Mouse (Mus musculus) testis, adult 2 months (tissue): ENCODE measurements around the gene Acap2. TPM values are rescaled to one million over a fixed set of nuclear protein-coding genes. Genes with fewer than 3 reads are reported as not detected.

Source experiments
- H3K27ac ChIP-seq: fragments of 200-500 bp; 2 replicates; pipeline ENCODE4 v1.5.1; 2012; ENCODE audit warnings: low read depth, low read length; ENCODE audit not compliant: control insufficient read depth, insufficient read depth
- H3K27me3 ChIP-seq: fragments of 200-500 bp; 2 replicates; pipeline ENCODE4 v1.6.1; 2012; ENCODE audit warnings: mild to moderate bottlenecking, low read length, moderate library complexity; ENCODE audit not compliant: control insufficient read depth, insufficient read depth
- H3K36me3 ChIP-seq: fragments of 200-500 bp; 2 replicates; pipeline ENCODE4 v1.6.1; 2012; ENCODE audit warnings: mild to moderate bottlenecking, low read length; ENCODE audit not compliant: control insufficient read depth, insufficient read depth
- H3K4me1 ChIP-seq: fragments of 200-500 bp; 2 replicates; pipeline ENCODE4 v1.6.1; 2012; ENCODE audit warnings: low read length; ENCODE audit not compliant: control insufficient read depth, insufficient read depth
- H3K4me3 ChIP-seq: fragments of 200-500 bp; 2 replicates; pipeline ENCODE4 v1.5.1; 2012; ENCODE audit warnings: low read depth, mild to moderate bottlenecking, low read length, moderate library complexity, mixed read lengths; ENCODE audit not compliant: control insufficient read depth
- CTCF ChIP-seq: fragments of 200-500 bp; IDR thresholded peaks from 2 replicates; pipeline ENCODE4 v1.5.1; 2012; ENCODE audit warnings: low read depth, mild to moderate bottlenecking, inconsistent platforms, low read length, moderate library complexity; ENCODE audit not compliant: control insufficient read depth, insufficient read depth, insufficient replicate concordance
- POLR2A ChIP-seq: fragments of 200-500 bp; IDR thresholded peaks from 2 replicates; pipeline ENCODE4 v1.6.1; 2012; ENCODE audit warnings: low read depth, mild to moderate bottlenecking, inconsistent platforms, low read length, moderate library complexity; ENCODE audit not compliant: control insufficient read depth
- polyA plus RNA-seq: library from polyadenylated mRNA; depleted of rRNA; stranded (reverse); fragments of >200 nt; gene quantifications from 2 replicates; pipeline ENCODE4 v1.2.3, GENCODE M21; 2012

Gene Acap2
- polyA plus RNA-seq, 1 experiment: 3.8 TPM

DNA sequence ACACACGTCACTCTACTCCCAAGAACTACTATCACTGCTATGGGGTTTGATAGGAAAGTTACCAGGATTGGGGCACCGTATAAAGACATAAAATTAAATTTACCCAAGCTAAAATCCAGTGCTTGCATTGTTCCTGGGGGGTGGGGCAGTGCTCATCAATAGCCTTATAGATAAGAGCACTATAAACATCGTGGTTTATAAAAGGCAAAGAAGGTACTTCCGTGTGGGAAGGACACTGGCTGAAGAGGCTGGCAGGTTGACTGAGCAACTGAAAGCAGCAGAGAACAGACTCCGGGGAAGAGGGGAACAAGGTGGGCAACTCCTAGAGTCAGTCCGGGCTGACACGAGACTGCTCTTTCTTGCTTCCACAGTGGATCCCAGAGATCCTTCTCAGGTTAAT is 33.1 kb downstream of the Acap2 start:
- Histone ChIP-seq H3K4me1 (no peaks in the 10 kb centered on the region), H3K4me3 (no peak overlapping the region), H3K36me3 (no peaks in the 10 kb centered on the region), H3K27ac (no peak overlapping the region), H3K27me3 (no peaks in the 10 kb centered on the region)
- TF ChIP-seq CTCF (no peak), POLR2A (no peak)

GRCm38 (mm10) chr16:31167017-31167887 is 33.8 kb downstream of the Acap2 start:
- TF ChIP-seq POLR2A: no peak
- no peak for TF ChIP-seq CTCF
- H3K4me3 ChIP-seq: no peak overlapping the region
- H3K27ac ChIP-seq: no peak overlapping the region

DNA sequence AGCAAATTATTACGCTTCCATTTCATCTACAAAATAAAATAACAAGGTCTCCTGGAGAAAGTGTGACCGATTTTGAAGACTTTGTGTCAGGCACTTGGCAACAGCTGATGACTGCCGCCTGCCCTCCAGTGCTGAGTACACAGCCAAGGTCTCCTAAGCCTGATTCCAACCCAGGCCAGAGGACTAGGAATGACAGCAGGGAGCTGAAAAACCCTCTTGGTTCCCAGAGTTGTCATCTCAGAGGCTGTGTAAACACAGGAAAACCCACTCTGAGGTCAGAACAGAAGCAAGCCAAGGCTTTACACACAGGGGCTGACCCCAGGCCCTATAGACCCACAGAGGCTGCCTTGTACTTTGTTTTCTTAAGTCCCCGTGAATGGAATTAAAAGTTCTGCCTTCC is 35.1 kb downstream of the Acap2 start:
- H3K27ac ChIP-seq: no peak overlapping the region
- TF ChIP-seq POLR2A (no peak), CTCF (no peak)
- no peaks in the 10 kb centered on the region for H3K4me1 ChIP-seq
- H3K4me3 ChIP-seq: no peak overlapping the region
- H3K36me3 ChIP-seq: no peaks in the 10 kb centered on the region
- H3K27me3 ChIP-seq: no peaks in the 10 kb centered on the region

More at GRCm38 (mm10) chr16:31167017-31167887, 33.8 kb downstream of the Acap2 start:
- no peaks in the 10 kb centered on the region for H3K4me1 ChIP-seq
- no peaks in the 10 kb centered on the region for H3K27me3 ChIP-seq
- no peaks in the 10 kb centered on the region for H3K36me3 ChIP-seq

DNA sequence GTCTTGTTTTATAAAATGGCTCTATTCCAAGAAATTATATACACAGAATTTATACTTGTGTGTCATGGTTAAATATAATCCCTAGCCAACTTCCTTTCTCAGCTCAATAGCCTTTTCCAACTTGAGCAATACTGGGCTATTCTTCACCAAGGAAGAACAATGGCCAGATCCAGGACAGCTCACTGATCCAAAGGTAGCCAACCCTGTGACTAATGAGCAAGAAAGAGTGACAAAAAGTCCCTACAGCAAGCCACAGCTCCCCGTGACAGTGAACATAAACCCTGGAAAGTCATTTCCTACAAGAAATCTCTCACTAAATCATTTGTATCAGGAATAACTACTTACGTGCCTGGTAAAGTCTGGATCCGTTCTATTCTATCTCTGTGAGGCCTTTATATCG is 35.6 kb downstream of the Acap2 start:
- Histone ChIP-seq H3K4me3 (no peak overlapping the region), H3K36me3 (no peaks in the 10 kb centered on the region), H3K4me1 (no peaks in the 10 kb centered on the region), H3K27ac (no peak overlapping the region), H3K27me3 (no peaks in the 10 kb centered on the region)
- TF ChIP-seq POLR2A: no peak
- no peak for TF ChIP-seq CTCF

DNA sequence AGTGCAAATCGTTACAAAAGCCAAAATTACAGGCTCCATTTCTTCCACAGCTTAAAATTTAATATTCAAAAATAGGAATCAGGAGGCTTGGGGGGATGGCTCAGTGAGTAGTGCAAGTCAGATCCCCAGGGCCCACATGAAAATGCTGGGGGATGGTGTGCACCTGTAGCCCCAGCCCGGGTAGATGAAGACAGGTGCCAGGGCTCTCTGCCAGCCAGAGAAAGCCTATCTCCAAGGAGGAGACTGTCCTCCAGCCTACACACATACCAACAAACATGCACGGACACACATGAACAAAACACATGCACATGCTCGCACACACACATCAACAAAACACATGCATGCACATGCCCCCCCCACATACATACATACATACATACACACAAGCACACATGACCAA is 36.9 kb downstream of the Acap2 start:
- TF ChIP-seq POLR2A (no peak), CTCF (no peak)
- Histone ChIP-seq H3K4me1 (no peaks in the 10 kb centered on the region), H3K4me3 (no peak overlapping the region), H3K27ac (no peak overlapping the region), H3K27me3 (no peaks in the 10 kb centered on the region), H3K36me3 (no peaks in the 10 kb centered on the region)

DNA sequence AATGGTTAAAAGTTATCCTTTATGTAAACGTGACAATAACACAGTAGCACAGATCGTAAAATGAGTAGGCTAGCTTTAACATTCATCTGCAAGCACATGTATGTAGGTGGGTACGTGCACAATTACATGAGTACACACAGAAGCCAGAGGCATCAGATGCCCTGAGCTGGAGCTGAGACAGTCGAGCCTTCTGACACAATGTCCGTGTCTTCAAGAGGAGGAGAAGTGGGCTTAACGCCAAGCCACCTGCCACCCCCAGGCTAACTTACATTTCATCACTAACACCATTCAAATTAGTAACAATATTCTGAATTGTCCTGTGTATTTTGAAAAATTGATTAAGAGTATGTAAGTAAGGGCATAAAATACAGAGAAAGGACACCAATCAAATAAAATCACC is 40.6 kb downstream of the Acap2 start:
- Histone ChIP-seq H3K27me3 (no peaks in the 10 kb centered on the region), H3K4me1 (no peaks in the 10 kb centered on the region), H3K36me3 (no peaks in the 10 kb centered on the region), H3K4me3 (no peak overlapping the region), H3K27ac (no peak overlapping the region)
- no peak for TF ChIP-seq POLR2A
- TF ChIP-seq CTCF: no peak

DNA sequence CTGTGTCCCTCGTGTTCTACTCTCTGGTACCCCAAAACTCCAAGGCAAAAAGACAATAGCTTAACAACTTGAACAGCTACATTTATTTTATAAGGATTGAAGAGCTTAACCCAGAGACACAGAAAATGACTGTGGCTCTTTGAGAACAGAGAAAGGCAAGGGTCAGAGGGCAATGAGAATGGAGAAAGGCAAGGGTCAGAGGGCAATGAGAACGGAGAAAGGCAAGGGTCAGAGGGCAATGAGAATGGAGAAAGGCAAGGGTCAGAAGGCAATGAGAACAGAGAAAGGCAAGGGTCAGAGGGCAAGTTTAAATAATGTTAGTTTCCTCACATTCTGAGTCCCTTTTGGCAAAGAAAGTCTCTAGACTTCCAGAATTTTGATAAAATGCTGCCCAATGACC is 41.6 kb downstream of the Acap2 start:
- Histone ChIP-seq H3K4me3 (no peak overlapping the region), H3K4me1 (no peaks in the 10 kb centered on the region), H3K27me3 (no peaks in the 10 kb centered on the region), H3K27ac (no peak overlapping the region), H3K36me3 (no peaks in the 10 kb centered on the region)
- no peak for TF ChIP-seq POLR2A
- TF ChIP-seq CTCF: no peak

GRCm38 (mm10) chr16:31149841-31150240 is 51.2 kb downstream of the Acap2 start:
- H3K36me3 ChIP-seq: no peaks in the 10 kb centered on the region
- no peaks in the 10 kb centered on the region for H3K27me3 ChIP-seq
- H3K4me3 ChIP-seq: no peak overlapping the region
- H3K4me1 ChIP-seq: no peaks in the 10 kb centered on the region
- TF ChIP-seq CTCF (no peak), POLR2A (no peak)
- no peak overlapping the region for H3K27ac ChIP-seq
